Mouse (Mus musculus) heart, postnatal 4 days (tissue): ENCODE data around the gene 9230112D13Rik. TPM values are rescaled to one million over a fixed set of nuclear protein-coding genes. Genes with fewer than 3 reads are reported as not detected.

Experiments used
- DNase-seq: peaks from one replicate; pipeline ENCODE4 v3.0.0; 2021
- total RNA-seq, 2 experiments: library from RNA; stranded (reverse); gene quantifications; 2 replicates each; pipeline ENCODE4 v1.2.3; 2021

9230112D13Rik gene
- total RNA-seq: not detected

DNA sequence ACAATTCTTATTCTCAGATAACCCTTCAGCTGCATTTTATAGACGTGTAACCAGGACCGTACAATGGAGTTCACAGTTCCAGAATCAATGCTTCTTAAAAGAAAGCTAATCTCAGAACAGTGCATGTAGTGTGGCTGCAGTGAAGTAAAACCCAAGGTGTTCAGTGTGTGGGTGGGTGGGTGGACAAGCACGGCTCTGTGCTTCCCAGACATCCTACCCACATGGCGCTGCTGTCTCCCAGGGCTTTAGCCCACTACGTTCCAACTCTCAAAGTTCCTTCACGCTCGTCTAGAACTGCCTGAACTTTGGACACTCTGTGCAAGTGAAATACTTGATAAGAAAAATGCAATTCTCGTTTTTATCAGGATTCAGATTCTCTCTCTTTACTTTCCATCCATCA, at the start of gene 9230112D13Rik:
Gene 9230112D13Rik (minus strand): TSS at position 101 of the 400 bp plus-strand sequence.
- no peak for DNase-seq

DNA sequence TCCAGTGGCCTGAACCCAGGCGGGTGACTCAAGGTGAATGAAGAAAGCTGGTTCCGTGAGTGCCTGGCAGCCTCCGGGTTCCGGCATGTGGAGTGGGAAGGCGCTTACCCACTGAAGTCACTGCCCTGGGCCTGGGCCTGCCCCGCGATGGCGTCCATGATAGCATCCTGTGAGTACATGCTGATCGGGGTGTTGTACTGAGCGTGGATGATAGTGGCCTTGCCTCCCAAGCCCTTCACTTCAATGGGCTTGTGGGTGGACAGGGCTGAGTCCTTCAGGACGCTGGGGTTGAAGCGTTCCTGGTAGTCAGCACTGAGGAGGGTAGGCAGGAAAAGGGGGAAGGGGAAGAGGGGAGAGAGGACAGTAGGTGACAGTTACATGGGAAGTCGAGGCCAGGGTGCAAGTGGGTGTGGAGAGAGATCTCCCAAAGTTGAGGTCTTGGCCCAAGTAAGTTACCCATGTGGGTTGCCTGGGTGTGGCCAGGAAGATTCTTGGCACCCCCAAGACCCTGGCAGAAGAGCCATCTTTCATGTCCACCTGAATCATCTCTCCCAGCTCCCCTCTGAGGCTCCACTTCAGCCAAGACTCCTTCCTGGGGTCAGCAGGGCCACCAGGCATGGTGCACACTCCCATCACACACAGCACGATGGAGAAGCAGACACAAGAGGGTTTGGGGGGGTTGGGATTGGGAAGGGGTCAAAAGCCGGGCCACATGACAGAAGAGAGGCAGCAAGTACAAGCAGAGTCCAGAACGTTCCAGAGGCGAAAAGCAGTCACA, 49.2 kb upstream of the 9230112D13Rik start:
- DNase-seq: peak; percentile 44

DNA sequence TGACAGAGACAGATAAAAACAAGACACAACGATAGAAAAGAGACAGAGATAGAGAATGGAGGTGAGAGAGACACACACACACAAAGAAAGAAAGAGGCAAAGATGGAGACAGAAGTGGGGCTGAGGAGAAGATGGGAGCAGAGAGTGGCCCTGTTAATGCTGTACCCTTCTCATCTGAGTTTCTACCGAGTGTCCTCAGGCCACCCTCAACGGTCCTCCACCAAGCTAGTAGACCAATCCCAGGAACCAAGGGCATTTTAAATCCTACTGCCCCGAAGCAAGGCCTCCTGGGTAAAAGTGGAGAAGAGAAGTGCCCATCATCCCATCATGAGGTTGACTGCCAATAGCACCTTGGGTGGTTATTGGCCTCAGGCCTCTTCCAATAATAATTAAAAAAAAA, 48.3 kb upstream of the 9230112D13Rik start:
- DNase-seq: peak; percentile 27

DNA sequence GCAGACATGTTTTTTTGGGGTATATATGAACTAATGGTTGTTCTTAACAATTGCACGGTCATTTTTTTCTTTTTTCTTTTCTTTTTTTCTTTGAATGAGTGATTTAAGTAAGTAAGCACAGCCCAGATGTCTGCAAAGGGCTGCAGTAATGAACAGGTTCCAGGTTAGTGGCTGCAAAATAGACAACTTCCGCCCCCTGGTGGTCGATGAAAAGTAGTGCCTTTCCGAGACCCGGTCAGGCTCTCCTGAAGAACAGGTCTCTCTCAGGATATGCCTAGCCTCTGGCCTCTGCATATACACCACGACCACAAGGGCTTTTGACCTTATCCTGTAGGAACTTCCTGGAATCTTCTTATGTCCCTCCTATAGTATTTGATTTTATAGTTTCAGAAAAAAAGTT, 47.7 kb upstream of the 9230112D13Rik start:
- peak; percentile 89 for DNase-seq

DNA sequence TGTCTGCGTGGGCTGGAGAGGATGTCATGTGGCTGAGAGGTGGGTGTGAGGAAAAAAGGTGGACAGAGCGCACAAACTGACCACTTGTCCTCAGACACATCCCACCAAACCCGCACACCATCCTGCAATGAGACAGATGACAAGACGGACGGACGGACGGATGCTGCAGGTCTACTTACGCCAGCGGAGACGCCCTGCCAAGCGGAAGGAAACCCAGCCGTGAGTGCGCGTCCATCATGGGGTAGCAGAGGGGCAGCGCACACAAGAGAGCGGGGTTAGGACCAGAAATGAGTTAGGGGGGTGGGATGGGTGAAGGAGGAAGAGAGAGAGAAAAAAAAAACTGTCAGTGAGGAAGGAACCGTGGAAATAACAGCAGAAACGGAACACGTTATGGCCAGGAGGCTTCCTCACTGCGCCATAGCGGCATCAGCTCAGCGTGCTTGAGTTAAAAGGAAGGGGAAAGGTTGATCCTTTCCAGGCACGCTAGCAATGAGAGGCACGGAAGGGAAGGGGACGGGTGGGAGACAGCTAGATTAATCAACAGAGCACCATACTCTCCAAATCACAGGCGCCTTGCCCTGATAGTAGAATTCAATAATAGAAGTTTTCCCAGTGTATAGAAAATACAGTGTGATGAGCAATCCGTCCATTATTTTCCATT, 47.1 kb upstream of the 9230112D13Rik start:
- no peak for DNase-seq

DNA sequence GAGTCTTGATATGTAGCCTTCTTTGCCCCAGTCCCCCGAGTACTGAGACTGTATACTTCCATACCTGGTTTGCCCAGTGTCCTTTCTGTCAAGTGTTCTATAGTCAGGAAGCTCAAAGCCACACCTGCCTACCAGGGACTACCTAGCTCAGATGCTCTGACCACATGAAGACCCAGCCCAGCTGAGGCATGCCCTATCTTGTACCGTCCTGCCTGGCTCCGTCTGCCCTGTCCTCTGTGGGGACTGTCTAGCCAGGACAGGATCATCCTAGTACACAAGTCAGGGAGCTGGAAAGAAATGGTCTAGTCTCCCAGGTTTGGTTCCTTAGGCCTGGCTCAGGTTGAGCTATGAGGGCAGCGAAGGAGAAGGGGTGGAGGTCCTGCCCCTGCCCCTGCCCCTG, 46.0 kb upstream of the 9230112D13Rik start:
- DNase-seq: no peak

DNA sequence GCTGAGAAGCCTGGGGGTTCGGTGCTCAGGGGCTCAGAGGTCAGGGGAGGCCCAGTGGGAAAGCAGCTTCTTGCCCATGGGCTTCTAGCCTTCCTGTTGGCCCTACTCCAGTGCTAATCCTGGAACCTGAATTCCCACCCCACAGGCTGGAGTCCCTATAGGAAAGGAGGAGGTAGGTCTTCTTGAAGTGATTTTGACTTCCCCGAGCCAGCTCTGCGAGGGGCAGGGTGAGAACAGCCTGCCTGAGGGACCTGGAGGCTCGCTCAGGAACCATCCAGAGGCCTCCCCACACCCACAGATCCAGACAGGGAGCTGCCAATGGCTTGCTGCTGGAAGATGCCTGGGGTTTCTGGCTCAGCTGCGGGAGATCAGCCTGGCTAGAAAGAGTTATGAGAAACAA, 45.1 kb upstream of the 9230112D13Rik start:
- peak; percentile 68 for DNase-seq

DNA sequence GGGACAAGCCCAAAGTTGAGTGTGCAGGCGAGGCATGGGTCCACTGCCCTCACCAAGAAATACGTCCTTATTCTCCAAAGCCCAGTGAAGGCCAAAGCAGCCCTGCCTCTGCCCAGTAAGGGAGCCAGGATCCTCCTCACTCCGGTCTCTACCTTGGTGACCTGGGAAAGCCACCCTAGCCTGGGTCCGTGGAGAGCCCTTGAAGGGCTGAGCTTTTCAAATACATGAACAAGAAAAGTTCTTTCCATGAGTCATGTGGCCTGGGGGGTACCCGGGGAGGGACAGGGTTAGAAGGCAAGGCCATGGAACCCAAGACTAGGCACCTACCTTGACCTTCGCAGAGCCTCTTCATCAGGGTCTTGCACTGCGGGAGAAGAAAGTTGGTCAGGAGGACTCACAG, 43.9 kb upstream of the 9230112D13Rik start:
- DNase-seq: no peak

DNA sequence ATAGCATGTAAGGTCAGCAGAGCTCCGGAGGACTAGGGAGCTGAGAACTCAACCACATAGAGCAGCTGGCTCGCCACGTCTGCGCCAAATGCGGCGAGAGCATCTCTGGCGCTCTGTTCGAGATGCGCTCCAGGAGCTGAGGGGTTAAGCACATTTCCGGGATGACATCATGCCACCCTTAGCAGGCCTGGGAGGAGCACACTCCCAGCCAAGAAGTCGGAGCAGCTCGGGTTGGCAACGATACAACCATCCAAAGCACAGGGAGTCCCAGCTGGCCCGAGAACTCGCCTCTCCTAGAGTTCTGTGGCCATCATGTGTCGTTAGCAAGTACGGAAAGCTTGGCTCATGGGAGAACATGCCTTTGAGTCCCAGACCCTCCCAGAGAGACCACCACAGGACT, 43.1 kb upstream of the 9230112D13Rik start:
- peak; percentile 80 for DNase-seq

DNA sequence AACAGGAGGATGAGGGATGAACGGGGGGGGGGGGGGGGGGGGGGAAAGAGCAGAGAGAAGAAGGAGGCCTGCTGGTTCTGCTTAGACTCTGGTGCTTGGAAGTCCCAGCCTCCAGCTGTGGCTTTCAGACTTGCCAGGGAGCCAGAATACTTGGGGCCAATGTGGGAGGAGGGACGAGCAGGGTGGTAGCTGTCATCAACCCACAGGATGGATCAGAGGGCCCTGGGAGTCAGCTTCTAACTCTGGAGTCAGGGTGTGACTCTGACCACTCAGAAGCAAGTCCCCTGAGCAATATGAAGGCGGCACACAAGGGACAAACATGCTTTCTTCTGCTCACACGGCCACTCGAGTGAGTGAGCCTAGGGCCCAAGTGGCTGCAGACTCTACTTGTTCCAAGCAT, 42.0 kb upstream of the 9230112D13Rik start:
- peak; percentile 70 for DNase-seq

DNA sequence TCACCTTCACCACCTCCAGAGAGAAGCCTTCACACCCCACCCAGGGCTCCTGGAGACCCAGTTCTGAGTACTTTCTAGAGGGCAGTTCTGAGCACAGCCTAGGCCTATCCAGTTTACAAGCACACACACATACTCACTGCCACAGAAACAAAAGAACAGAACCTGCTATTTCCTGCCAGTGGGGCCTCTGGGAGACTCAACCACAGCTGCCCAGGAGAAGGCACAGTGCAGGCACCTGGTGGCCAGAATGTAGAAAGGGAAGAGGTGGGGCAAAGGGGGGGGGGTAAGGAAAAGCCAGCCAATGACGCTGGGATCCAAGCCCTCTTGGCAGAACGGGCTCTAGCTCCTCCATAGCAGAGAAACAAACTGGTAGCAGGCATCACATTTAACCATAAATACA, 39.8 kb upstream of the 9230112D13Rik start:
- DNase-seq: no peak

DNA sequence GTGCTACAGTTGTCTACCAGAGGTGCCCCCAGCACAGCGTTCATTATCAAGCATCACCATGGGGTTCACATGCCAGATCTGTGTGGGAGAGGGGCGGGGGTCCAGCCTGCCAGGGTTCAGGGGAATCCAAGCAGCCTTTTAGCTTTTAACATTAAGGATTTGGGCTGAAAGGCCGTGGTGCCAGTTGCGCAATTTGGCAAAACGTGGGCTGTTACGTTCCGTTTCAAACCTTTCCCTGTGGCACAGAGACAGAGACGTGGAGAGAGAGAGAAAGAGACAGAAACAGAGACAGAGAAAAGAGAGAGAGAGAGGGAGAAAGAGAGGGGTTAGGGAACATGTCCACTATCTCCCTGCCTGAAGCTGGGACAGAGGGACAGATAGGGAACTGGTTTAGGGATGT, 39.0 kb upstream of the 9230112D13Rik start:
- DNase-seq: no peak

DNA sequence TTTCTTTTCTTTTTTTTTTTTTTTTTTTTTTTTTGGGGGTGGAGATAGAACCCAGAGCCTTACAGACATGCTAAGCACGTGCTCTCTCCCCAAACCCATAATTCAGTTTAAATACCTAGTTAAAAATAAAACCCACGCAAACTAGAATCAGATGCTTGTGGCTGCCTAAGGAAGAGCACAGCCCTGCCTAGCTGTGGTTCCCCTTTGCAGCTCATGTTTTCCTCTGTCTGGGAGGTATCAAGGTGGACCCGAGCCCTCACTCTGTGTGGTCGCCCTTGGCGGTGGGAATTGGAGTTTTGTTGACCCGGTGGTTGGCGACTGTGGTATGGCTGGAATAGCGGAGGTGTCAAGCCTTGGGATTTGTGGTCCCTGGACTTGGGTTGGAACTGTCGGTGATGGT, 36.3 kb upstream of the 9230112D13Rik start:
- DNase-seq: no peak

DNA sequence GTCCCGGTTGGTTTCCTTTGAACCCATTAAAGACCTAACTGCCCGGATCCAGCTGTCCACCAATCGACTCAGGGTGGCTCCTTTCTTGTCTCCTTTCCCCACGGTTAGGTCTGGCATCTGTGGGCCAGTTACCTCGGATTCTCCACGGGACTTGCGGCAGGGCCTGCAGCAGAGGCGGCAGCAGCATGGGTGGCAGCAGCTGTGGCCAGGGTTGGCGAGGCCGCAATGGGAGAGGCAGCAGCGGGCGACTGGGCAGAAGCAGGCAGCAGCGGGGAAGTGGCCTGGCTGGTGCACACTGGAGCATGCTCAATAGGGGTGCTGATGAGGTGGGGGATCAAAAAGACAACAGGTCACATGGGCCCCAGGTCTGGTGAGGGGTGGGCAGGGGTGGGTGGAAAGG, 32.6 kb upstream of the 9230112D13Rik start:
- no peak for DNase-seq

DNA sequence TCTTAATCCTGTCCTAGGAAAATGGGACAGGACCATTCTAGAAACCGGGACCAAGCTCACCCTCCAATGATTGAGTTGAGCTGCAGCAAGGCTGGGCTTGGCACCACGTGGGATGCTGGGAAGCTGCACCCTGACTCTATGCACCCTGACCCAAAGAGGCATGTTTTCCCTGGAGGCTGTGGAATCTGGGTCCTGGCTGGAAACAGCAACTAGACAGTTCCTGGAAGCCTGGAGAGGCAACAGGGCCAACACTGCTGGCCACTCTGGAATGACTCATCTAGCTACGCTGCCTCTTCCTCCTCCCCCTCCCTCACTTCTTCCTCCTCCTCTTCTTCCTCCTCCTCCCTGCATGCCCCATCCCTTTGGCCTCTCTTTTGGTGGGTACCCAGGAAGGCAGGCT, 31.4 kb upstream of the 9230112D13Rik start:
- no peak for DNase-seq

DNA sequence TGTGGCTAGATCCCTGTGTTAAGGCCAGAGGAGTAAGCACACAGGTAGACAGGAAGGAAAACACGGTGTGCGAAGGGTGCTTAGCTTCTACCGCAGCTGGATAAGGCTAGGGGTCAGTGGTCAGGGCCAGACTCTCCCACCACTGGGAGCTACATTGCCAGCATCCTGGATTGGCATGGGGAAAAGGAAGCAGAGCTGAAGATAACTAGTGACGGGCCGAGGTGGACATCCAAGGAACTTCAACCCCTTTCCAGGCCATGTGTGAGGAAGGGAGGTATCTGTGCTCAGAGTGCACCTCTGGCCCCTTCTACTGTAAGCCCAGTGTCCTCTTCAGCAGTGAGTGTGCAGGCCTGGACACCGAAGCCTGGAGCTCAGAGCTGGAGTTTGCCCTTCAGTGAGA, 30.9 kb upstream of the 9230112D13Rik start:
- no peak for DNase-seq

DNA sequence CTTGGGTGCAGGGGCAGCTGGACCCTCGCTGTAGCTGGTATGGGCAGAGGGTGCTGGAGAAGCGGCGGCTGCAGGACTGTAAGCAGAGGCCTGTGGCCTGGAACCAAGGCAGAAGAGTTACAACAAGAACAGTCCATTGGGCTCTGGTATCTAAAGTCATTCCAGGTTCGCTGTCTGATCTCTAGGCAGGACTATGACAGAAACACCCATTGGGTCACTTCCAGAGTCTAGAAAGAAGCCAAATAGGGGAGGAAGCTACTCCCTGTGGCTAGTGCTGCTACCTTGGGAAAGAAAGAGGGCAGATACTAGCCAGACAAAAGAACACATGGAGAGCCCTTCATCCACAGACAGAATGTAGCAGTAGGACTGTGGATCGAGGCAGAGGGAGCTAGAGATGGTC, 29.6 kb upstream of the 9230112D13Rik start:
- DNase-seq: no peak

DNA sequence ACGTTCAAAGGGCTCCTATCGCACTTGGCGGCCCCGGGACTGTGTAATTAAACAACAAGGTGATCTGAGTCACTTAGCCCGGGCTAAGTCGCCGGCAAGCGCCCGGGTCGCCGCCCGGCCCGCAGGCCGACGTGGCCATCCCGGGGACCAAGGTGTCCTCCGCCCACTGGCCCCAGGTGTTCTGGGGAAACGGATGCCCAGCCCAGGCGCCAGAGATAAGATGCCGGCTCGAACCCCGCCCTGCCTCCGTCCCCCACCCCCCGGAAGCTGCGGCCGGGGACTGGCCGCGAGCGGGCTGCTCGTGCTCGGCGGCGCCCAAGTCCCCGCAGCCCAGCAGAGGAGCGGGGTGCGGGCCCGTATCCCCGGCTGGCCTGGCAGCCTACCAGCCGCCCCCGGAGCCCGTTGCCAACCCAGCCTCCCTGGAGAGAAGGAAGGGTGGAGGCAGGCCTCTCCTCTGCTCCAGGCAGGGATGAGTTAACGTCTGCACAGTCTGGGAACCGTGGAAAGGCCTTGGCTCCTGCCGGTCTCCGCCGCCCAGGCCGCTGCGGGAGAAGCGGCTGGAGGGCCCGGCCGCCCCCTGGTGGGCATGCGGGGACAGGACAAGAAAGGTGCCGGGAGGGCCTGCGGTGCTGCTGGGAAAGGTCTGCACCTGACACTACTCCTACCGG, 26.5 kb upstream of the 9230112D13Rik start:
- peak; percentile 88 for DNase-seq

DNA sequence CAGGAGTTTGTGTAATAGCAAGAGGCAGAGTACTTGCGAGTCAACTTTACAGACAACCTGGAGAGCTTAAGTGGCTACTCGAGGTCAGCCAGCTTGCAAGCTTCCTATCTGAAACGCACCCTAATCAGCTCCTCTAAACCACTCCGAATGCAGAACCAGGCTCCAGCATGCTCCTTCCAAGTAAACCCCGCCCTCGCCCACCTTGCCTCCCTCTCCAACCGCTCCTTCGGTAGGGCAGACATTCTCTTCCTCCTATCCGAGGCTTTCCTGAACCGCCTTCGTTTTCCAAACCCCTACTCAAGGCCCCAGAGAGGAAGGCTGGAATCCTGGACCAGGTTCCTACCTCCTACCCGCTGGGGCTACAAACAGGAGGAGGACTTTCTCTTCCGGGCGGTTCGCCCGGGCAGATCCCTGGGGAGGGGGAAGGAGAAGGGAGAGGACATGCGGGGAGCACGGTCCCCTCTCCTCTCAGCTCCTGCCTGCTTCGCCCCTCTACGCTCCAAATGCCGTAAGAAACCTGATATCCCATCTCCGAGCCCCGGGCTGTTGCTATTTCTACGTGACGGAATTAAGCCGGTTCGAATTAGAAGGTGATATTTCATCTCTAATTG, 25.9 kb upstream of the 9230112D13Rik start:
- peak; percentile 73 for DNase-seq

DNA sequence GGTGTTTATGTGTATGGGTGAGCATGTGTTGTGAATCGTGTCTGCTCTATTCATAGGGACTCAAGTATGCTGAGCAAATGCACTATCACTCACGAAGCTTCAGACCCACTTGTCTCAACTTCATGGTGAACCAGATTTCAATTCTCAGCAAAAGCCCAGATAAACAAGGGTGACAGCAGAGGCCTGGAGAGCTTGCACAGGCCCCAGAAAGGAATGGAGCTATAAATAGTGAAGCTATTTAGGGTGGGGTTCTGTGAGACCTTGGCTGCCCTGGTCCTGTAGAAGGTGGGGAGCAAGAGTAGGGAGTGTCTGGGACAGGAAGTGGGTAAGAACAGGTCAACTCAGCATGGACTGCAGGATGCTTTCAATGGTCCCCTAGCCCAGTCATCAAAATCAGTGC, 21.9 kb upstream of the 9230112D13Rik start:
- peak; percentile 57 for DNase-seq

DNA sequence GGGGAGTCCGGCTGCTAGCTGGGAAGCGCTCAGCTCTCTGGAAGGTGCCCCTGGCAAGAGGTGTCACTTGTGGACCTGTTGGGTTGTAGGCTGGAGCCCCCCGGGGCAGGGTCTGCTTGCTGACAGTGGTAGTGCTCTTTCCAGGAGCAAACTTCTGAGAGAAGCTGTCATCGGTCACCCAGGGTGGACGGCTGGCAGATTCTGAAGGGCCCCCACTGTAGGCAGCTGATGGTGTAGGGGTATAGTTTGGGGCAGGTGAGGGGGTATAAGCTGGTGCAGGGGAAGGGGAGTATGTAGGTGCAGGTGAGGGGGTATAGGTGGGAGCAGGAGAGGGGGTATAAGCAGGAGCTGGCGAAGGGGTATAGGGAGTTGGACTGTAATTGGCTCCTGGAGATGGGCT, 21.4 kb upstream of the 9230112D13Rik start:
- no peak for DNase-seq

DNA sequence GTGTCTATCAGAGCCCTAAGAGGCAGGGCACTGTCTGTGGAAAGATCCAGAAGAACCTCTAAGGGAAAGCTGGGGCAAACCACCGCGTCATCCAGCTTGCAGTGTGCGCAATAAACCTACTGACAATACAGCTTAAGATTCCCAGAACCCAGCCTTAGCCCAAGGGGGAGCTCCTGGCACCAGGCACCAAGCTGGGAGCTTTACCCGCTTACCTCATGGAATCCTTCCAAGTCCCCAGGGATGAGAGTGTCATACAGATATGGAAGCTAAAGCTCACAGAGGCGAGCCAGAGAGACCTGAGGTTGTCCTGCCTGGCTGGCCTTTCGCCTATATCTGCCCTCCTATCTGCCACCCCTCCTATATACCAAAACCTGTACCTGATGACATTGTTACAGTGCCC, 21.0 kb upstream of the 9230112D13Rik start:
- peak; percentile 68 for DNase-seq

DNA sequence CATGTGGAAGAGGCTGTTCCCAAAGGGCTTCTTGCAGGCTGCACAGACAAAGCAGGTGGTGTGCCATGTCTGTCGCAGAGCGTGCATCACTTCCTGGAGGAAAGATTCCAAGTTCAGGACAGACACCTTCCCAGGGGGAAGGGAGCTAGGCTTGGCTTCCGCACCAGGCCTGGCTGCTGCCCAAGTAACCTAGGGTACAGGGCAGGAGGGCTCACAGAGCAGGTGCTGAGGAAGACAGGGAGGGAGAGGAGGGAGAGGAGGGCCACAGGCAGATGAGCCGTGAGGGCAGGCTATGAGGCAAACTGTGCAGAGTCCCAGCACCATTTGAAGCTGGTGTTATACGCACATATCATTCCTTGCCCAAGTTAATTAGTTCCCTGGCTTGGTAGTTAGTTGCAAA, 19.3 kb upstream of the 9230112D13Rik start:
- DNase-seq: no peak
